Mouse (Mus musculus) lung, postnatal 25 days (tissue): ENCODE data around the gene Enah.

Experiments
- DNase-seq: peaks from one replicate; pipeline ENCODE4 v3.0.0; 2022; ENCODE audit warnings: low spot score

Gene Enah

DNA sequence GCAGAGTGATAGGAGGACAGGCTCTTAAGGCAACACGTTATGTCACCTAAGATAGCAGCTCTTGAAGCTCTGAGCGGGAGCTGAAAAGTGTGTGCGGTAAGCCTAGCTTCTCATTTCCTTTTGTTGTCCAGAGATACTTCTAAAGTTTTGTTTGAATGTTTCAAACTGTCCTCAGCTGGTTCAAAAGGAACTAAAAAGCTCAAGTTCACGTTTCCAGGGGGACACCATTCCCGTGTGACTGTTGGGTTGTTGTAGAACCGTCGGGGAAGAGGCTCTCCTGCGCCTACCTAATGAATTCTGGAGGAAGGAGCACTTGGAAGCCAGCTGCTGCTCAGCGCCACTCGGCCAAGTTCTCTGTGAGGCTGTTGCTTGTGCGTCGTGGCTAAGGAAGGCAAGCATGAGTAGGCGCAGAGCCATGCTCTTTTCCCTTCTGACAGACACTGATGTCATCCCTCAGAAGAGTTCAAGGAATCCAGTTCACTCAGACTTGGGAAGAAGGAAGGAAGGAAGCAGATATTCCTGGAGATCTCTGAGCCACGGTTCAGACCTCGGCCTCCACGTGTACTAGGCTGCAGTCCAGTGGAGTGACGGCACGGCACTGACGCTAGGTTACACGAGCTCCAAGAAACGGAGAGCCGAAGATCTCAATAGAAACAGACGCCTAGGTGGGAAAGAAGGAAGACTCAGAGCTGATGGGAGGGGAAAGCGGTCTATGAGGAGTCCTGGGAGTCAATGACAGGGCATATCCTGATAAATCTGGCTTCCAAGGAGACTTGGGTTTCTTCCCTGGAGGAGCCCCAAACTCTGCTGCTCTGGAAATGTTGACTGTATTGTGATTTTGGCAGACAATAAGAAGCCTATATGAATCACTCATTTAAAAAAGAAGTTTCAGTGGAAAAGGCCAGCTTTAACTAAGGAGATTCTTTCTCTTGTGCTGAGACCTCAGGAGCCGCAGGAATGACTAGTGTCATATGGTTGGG lies 8.7 kb upstream of the Enah start:
- DNase-seq = no peak

DNA sequence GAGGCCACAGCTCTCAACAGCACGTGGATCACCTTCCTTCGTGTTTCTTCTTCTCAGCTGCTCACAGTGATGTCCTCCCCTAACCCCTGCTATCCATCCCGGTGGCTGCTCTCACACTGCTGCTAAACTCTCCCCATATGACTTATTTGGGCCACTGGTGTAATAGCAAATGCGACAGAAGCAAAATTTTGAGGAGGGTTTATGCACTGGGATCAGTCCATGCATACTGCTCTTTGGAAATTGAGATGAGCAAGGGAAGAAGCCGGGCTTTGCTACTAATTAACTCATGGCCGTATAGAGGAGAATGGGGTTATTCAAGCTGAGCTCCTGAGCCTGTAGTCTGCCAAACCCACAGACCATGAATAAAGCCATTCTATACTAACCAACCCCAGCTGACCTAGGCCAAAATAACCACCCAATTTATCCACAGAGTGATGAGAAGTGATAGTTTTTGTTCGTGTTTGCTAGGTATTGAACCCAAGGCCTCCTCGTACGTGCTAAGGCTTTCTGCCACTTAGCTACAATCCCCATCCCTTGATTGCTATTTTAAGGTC lies 7.7 kb upstream of the Enah start:
- no peak for DNase-seq

DNA sequence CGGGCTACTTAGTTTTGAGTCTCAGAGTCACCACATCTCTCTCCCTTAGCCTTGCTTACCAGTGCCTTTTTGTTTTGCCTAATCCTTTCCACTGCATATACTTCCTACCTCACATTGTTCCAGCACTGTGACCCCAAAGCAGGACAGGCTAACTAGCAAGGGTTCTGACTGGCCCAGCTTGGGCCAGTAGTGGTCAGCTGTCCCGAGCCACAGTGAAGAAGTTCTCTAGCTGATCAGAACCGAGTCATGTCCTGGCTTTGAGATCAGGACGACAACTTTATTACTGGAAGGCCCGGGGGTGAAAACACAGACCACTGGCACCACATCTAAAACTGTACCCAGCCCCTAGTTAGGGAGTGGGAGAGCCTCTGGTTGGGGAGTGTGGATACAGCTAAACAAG lies 7.0 kb upstream of the Enah start:
- no peak for DNase-seq

- DNase-seq = no peak
These were observed 6.3 kb upstream of the Enah start for GRCm38 (mm10) chr1:182026120-182026519.

- peak; percentile 37 for DNase-seq
These were observed 2.0 kb upstream of the Enah start for GRCm38 (mm10) chr1:182021691-182022299.

DNA sequence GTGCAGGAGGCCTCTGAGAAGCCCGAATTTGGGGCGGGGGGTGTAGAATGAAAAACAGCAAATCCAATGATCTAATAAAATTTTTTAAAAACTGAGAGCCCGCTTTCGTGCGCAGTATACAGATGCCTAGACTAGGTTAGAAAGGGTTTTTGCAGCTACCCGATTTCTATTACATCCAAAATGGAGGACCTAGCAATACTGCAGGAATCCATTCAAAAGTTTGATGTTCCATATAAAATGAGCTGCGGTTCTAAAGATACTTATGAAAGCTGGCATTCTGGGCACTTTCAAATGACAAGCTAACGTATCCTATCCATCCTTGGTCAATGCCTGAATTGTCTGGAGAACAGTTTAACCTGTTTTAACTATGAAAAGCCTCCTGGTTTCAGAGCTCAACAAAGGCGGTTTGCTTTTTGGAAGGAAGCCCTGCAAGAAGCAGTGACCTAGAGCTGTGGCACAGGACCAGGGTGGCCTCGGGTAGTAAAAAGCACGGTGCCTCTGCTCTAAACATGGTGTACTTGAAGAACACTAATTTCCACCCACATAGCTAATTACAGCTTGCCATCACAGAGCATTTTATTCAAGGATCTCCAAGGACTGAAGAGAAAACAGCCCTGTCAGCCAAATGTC lies 1.2 kb upstream of the Enah start:
- DNase-seq = no peak

GRCm38 (mm10) chr1:182019266-182019925 lies 394 bp downstream of the Enah start:
- no peak for DNase-seq

- DNase-seq = no peak
These were observed 1.2 kb downstream of the Enah start for GRCm38 (mm10) chr1:182018397-182019265.

DNA sequence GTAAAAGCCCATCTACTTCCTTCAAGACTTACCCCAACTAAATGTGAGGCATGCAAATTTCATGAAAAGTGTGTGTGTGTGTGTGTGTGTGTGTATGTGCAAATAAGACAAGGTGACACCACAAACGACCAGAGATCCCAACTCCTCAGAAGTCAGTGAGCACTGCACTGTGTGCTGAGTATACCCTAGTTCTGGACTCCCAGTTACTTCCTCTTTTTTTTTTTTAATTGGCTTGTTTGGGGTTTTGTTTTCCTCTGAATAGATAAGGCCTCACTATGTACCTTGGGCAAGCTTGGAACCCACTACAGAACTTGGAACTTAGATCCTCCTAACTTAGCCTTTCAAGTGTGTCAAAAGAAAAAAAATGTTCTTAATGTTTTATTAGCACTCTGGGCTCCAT lies 14.0 kb downstream of the Enah start:
- DNase-seq = no peak

GRCm38 (mm10) chr1:181998673-181999072 lies 21.1 kb downstream of the Enah start:
- DNase-seq = no peak

GRCm38 (mm10) chr1:181997791-181998190 lies 22.0 kb downstream of the Enah start:
- DNase-seq = no peak

DNA sequence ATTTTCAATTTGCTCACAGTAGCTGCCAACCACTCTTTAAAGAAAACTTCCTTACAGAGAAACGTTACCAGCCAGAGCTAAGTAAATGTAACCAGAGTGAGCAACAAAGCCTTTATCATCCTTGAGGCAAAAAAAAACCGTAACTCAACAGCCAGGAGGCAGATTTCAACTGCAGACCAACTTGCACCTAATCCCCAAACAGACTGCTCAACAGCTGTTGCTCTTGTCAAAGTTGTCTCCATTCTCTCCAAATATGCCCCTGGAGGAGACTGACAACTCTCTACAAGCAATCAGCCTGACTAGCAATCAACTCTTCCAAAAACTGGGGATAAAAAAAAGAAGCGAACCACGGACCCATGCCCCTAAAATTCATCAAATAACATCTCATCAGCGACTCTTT lies 26.2 kb downstream of the Enah start:
- no peak for DNase-seq

GRCm38 (mm10) chr1:181988367-181988766 lies 31.4 kb downstream of the Enah start:
- no peak for DNase-seq

GRCm38 (mm10) chr1:181987226-181987625 lies 32.6 kb downstream of the Enah start:
- no peak for DNase-seq

DNA sequence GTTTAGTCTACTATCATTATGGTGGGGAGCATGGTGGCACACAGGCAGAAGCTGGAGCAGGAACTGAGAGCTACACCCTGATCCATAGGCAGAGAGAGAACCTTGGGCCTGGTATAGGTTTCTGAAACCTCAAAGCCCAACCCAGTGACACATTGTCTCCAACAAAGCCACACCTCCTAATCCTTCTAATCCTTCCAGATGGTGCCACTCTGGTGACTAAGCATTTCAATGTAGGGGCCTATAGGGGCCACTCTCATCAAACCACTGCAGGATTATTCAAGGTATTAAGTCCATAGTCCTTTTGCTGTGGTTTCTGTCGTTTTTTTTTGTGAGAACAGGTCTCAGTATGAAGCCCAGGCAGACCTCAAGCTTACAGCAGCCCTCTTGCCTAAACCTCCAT lies 33.9 kb downstream of the Enah start:
- DNase-seq = no peak

DNA sequence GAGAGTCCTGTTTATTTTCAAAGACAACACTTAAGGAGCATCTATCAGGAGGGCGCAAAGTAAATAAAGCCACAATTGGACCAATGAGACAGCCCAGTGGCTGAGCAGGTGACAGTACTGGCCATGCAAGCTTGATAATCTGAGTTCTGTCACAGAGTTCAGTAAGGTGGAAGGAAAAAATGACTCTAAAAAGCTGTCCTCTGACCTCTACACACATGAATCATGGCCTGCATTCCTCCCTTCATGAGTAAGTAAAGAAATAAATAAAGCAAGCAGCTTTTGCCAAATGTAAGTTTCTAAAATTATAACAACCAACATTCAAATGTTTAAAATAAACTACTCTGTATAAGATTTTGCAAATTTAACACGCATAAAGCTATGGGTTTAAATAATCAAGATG lies 35.0 kb downstream of the Enah start:
- no peak for DNase-seq

GRCm38 (mm10) chr1:181980017-181980719 lies 39.6 kb downstream of the Enah start:
- DNase-seq = no peak

DNA sequence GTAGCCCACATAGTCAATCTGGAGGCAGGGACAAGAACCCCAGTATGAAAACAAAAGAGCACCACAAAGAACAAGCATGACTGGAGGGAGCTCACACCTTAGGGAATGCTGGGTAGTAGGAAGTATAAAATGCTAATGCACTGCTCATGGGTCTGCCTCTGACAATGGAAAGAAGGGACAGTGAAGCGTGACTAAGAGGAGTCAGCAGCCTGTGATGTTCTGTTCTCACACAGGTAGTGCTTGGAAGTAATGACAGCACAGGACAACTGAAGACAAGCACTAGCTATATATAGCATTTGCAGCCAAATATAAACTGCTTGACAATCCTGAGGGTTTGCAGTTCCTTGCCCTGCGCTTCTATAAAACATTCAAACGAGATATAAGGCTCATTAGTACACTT lies 44.3 kb downstream of the Enah start:
- DNase-seq = no peak

- DNase-seq = peak; percentile 5
These were observed 44.9 kb downstream of the Enah start for GRCm38 (mm10) chr1:181974897-181975296.

DNA sequence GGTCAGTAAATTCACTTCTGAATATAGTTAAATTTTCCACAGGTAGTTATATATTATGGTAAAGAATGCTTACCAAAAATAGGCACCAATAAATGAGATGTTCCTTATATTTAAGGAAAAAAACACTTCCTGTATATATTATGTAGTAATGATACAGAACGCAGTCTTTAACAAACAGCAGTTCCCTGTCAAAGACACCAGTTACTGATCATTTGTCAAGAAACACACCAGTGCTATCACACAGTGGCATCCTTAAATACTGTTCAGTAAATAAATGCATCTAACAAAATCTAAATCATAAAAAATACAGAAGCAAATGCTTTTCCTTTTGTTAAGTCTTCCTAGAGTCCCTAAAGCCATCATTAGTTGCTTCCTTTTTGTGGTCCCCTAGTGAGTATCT lies 54.5 kb downstream of the Enah start:
- no peak for DNase-seq

- DNase-seq = no peak
These were observed 56.0 kb downstream of the Enah start for GRCm38 (mm10) chr1:181963827-181964226.
